Mouse (Mus musculus) kidney, embryonic 15.5 days (tissue): ENCODE results near the gene Cfap157. TPM values are rescaled to one million over a fixed set of nuclear protein-coding genes. Genes with fewer than 3 reads are reported as not detected.
A peak's percentile ranks its signal among the peaks of the same experiment; 100 is the strongest.

Source experiments
- ATAC-seq: fragments of 200-750 bp; cut with Nextera tagmentation; replicated peaks from 2 replicates; pipeline ENCODE4 v1.8.0; 2017; ENCODE audit warnings: moderate TSS enrichment; ENCODE audit not compliant: low FRiP score
- H3K27ac ChIP-seq: fragments of 300-500 bp; sonication (generic); 2 replicates; pipeline ENCODE4 v1.5.1; 2015; ENCODE audit warnings: mild to moderate bottlenecking, inconsistent platforms
- H3K27me3 ChIP-seq: fragments of 300-500 bp; sonication (generic); 2 replicates; pipeline ENCODE4 v1.6.1; 2015; ENCODE audit warnings: inconsistent platforms
- H3K36me3 ChIP-seq: fragments of 300-500 bp; sonication (generic); 2 replicates; pipeline ENCODE4 v1.6.1; 2015; ENCODE audit warnings: inconsistent platforms
- H3K4me1 ChIP-seq: fragments of 300-500 bp; sonication (generic); 2 replicates; pipeline ENCODE4 v1.6.1; 2015; ENCODE audit warnings: inconsistent platforms
- H3K4me2 ChIP-seq: fragments of 300-500 bp; sonication (generic); 2 replicates; pipeline ENCODE4 v1.6.1; 2015; ENCODE audit warnings: moderate library complexity, mild to moderate bottlenecking, inconsistent platforms
- H3K4me3 ChIP-seq: fragments of 300-500 bp; sonication (generic); replicated peaks from 2 replicates; pipeline ENCODE4 v1.5.1; 2015; ENCODE audit warnings: mild to moderate bottlenecking, inconsistent platforms
- H3K9ac ChIP-seq: fragments of 300-500 bp; sonication (generic); 2 replicates; pipeline ENCODE4 v1.6.1; 2015; ENCODE audit warnings: mild to moderate bottlenecking, inconsistent platforms
- H3K9me3 ChIP-seq: fragments of 300-500 bp; sonication (generic); replicated peaks from 2 replicates; pipeline ENCODE4 v1.6.1; 2016; ENCODE audit warnings: inconsistent platforms
- WGBS: fragments of 180-500 bp; shearing (Covaris S2); methylation state at CpG from one replicate; pipeline ENCODE4 v1.1.7; 2015; ENCODE audit warnings: mixed read lengths; 5-methylcytosine and 5-hydroxymethylcytosine counted together
- polyA plus RNA-seq: library from polyadenylated mRNA; unstranded; fragments of >200 nt; fragmentation: Nextera tagmentation; extraction: Ambion mirVana; gene quantifications from 2 replicates; pipeline ENCODE4 v1.2.1, GENCODE M21; 2015

Cfap157 gene
- polyA plus RNA-seq, 1 experiment from 2014 or later, result 0.64 TPM

DNA sequence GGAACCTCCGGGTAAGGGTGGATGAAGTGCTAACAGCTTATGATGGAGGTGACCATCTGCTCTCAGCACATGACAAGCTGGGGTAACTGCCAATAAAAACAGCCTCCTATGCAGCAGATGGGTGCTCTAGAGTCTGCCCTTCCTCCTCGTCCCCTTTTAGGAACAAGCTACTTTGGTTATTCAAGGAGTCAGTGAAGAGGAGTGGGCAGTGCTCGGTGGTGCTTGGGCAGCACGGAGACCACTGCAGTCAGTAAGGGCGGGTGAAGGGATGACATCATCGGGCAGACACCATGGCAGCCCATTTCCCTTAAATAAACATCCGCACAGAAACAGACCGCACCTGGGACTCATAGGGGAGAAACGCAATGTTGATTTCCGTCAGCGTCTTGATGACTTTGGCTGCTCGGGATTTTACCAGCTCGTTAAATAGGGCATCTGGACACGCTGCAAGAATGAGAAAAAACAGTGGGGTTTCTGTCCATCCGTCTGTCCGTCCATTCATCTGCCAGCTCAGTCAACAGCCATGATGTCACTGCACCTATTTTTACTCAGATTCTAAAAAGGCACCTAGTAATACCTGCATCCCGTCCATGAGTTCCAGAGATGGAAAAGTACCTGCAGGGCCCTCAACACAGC, 32.8 kb upstream of the Cfap157 start:
- H3K4me1 ChIP-seq, result no peaks in the 10 kb centered on the region; the same call in 1 of the 2 replicates
- no peak overlapping the region for H3K27ac ChIP-seq
- H3K4me3 ChIP-seq, result no peak overlapping the region
- 60% methylated on average over 17 of the region's 17 CpGs for WGBS
- H3K9ac ChIP-seq, result no peak overlapping the region
- H3K4me2 ChIP-seq, result no peak overlapping the region
- H3K27me3 ChIP-seq, result no peaks in the 10 kb centered on the region
- peaks cover 11% of the 10 kb centered on the region; the same call in 1 of the 2 replicates for H3K36me3 ChIP-seq
- no peak for ATAC-seq
- no peaks in the 10 kb centered on the region for H3K9me3 ChIP-seq

DNA sequence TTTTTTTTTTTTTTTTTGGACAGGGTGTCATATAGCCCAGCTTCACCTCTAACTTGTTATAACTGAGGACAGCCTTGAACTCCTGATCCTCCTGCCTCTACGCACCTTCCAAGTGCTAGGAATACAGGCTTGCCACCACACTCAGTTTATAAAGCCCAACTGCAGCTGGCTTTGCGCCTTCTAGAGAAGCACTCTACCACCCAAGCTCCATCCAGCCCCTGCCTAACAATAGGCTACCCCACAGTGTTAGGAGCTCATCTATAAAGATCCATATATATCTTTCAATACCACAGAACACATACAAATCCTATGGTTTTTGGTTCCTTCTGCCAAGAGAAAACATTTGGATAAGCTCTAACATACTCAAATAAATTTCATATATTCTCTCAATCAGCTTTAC, 32.3 kb upstream of the Cfap157 start:
- WGBS, result 88% methylated on average over 2 of the region's 2 CpGs
- H3K4me3 ChIP-seq, result no peak overlapping the region
- no peak for ATAC-seq
- peaks cover 11% of the 10 kb centered on the region; the same call in 1 of the 2 replicates for H3K36me3 ChIP-seq
- no peak overlapping the region for H3K9ac ChIP-seq
- peaks cover 3% of the 10 kb centered on the region; the same call in 1 of the 2 replicates for H3K4me1 ChIP-seq
- no peaks in the 10 kb centered on the region for H3K27me3 ChIP-seq
- no peaks in the 10 kb centered on the region for H3K9me3 ChIP-seq
- no peak overlapping the region for H3K4me2 ChIP-seq
- no peak overlapping the region for H3K27ac ChIP-seq

DNA sequence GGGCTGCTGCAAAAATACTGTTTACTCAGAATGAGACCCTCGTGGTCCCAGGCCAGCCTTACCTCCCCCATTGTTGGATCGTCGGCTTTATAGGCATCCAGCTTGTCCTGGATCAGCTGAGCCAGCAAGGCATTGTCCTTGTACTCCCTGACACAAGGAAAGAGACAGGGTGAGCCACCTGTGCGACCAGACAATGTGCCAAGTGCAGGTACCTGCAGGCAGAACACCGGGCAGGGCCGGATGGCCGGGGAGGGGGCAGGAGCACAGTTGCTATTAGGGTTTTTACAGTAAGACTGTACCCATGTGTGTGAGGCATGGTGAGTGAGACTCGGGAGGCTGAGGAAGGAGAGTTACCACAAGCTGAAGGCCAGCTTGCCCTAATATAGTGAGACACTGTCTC, 27.7 kb upstream of the Cfap157 start:
- no peak overlapping the region for H3K27ac ChIP-seq
- H3K4me1 ChIP-seq, result peaks cover 7% of the 10 kb centered on the region; the same call in 1 of the 2 replicates
- H3K4me2 ChIP-seq, result no peak overlapping the region
- 79% methylated on average over 8 of the region's 8 CpGs for WGBS
- peaks cover 38% of the 10 kb centered on the region for H3K36me3 ChIP-seq
- H3K9ac ChIP-seq, result no peak overlapping the region
- no peaks in the 10 kb centered on the region for H3K9me3 ChIP-seq
- no peaks in the 10 kb centered on the region for H3K27me3 ChIP-seq
- no peak for ATAC-seq
- H3K4me3 ChIP-seq, result no peak overlapping the region

DNA sequence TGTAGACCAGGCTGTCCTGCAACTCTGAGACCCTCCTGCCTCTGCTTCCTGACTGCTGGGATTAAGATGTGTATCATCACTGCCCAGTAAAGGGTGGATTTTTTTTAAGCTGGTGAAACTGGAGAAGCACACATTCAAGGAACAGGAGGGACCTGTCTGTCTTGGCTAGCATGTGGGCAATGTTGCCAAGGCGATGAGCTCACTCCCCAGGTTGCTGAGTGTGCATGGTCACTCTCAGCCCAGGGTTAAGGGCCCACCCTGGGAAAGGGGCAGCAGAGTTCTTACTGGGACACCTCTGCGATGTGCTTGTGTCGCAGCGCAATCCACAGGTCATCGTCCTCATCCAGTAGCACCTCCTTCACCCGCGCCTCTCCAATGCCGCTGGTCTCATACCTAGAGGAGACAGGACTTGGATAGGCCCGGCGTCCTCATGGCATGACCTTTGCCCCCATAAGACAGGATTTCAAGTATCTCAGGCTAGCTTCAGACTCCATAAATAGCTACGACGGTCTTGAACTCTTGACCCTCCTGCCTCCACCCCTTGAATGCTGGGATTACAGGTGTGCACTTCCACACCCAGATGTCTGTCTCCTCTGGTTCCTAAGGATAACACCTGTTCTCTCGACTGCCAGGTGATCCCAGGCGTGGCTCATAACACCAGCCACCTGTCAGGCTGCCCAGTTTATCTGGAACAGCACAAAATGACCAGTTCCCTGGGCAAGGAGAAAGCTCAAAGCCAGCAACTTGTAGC, 24.8 kb upstream of the Cfap157 start:
- Histone ChIP-seq H3K36me3 (peaks cover 39% of the 10 kb centered on the region), H3K9ac (no peak overlapping the region), H3K27me3 (no peaks in the 10 kb centered on the region), H3K4me1 (0 out of 2 replicates have a peak, but pooled peaks cover 7% of the 10 kb centered on the region), H3K27ac (no peak overlapping the region), H3K4me3 (no peak overlapping the region), H3K9me3 (no peaks in the 10 kb centered on the region), H3K4me2 (no peak overlapping the region)
- WGBS, result 86% methylated on average over 14 of the region's 14 CpGs
- 0 out of 2 replicates have a peak, but pooled peaks have one; percentile 18 for ATAC-seq

DNA sequence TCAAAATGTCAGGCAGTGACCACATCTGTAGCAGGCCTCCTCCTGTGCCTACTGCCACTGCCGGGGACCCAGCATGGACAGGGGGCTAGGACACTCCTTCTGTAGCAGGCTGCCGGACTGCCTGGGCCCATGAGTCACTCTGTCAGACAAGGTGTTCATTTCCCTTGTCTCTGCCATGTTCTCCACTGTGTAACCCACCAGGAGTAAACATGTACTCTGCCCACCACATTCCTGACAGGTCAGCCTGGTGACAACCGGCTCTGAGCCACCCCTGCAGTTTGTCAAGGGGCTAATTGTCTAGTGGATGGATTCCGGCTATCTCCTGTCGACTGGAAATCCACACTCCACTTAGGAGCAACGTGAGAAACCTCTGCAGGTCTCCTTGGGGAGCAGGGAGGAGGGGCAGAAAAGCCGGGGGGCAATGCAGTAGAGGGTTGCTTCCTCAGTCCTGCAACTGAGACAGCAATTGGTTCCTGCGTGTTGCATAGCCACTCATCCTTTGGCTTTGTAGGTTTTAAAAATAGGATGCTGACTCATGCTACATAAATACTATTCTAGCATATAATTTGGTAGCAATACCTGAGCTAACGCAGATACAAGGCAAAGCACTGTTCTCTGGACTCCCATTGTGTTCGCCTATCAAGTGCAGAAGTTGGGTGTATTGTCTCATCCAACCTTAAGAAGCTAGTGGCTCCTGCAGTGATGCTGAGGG, 14.2 kb upstream of the Cfap157 start:
- Histone ChIP-seq H3K27ac (no peak overlapping the region), H3K4me2 (no peak overlapping the region), H3K9ac (no peak overlapping the region), H3K9me3 (no peaks in the 10 kb centered on the region), H3K4me1 (no peaks in the 10 kb centered on the region), H3K36me3 (peaks cover 60% of the 10 kb centered on the region), H3K27me3 (no peaks in the 10 kb centered on the region), H3K4me3 (no peak overlapping the region)
- ATAC-seq, result no peak
- 55% methylated on average over 10 of the region's 10 CpGs for WGBS

DNA sequence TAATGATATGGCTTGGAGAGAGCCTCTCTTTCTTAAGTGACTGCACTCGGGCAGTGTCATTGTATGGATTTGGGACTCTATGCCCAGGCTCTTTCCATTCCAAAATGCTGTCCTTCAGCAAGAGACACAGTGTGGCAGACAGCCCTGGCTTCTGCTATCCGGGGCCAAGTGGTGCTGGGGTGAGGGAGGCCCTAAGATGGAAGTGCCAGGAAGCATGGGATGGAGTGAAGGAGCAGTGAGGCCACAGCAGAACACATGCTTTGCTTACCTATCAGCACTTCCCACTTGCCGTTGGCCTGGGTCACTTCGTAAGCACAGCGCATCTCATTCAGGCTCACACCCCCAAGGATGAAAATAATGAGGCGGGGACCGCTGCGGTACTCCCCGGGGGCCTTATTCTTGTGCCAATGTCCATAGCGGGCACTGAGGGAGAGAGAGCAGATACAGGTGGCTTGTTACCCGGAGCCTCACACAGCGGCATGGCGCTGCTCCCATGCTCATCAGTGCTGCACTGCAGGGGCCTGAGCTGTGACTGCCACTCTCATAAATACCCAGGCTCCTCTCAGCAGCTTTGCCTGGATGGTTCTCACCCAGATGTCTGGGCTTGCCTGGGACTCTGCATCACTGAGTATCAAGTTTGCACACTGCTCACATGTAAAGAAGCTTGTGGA, 11.7 kb upstream of the Cfap157 start:
- Histone ChIP-seq H3K9ac (no peak overlapping the region), H3K9me3 (no peaks in the 10 kb centered on the region), H3K36me3 (peaks cover 43% of the 10 kb centered on the region), H3K4me1 (no peaks in the 10 kb centered on the region), H3K4me2 (no peak overlapping the region), H3K4me3 (no peak overlapping the region), H3K27me3 (no peaks in the 10 kb centered on the region), H3K27ac (no peak overlapping the region)
- WGBS, result 86% methylated on average over 13 of the region's 13 CpGs
- no peak for ATAC-seq

DNA sequence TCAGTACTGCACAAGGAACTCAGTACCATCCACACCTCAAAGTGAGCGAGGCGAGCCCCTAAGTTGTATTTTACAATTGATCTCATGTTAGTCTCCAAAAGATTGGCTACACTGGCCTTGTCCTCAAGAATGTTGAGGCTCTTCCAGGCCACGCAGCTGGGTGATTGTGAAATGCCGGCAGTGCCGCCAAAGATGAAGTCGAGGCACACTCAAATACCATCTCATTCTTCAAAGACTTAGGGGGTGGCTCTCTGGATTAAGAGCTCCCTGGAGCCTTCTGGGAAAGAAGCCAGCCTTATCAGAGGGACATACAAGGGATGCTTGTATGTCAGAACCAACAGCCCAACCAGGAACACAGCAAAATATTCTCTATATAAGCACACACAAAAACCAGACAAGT, 7.1 kb upstream of the Cfap157 start:
- ATAC-seq, result no peak

DNA sequence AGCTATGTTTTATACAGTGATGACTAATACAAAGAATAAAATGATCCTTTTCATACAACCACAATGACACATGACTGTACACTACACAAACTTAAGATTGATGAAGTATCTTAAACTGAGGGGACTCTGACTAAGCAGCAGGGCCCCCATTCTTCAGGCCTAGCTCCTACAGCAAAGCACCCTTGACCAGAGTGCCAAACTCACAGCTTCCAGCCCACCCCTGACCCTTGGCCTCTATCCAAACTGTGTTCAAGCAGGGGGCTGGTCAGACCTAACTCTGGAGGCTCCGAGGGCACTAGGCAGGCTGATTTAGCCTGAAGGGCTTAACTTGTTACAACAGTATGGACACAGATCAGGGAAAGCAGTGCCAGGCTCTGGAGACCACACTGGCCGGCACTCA, 4.4 kb upstream of the Cfap157 start:
- no peaks in the 10 kb centered on the region; the same call in 1 of the 2 replicates for H3K36me3 ChIP-seq
- no peak overlapping the region for H3K27ac ChIP-seq
- no peak overlapping the region for H3K4me2 ChIP-seq
- H3K9me3 ChIP-seq, result no peaks in the 10 kb centered on the region
- no peaks in the 10 kb centered on the region for H3K27me3 ChIP-seq
- H3K4me3 ChIP-seq, result no peak overlapping the region
- no peak overlapping the region for H3K9ac ChIP-seq
- WGBS, result 60% methylated on average over 2 of the region's 2 CpGs
- 0 out of 2 replicates have a peak, but pooled peaks cover 4% of the 10 kb centered on the region for H3K4me1 ChIP-seq
- ATAC-seq, result no peak

More for the DNA sequence above, 7.1 kb upstream of the Cfap157 start:
- Histone ChIP-seq H3K9ac (no peak overlapping the region), H3K4me1 (no peaks in the 10 kb centered on the region), H3K4me3 (no peak overlapping the region), H3K9me3 (no peaks in the 10 kb centered on the region), H3K36me3 (peaks cover 18% of the 10 kb centered on the region), H3K27ac (no peak overlapping the region), H3K4me2 (no peak overlapping the region), H3K27me3 (no peaks in the 10 kb centered on the region)
- WGBS, result 81% methylated on average over 6 of the region's 6 CpGs

DNA sequence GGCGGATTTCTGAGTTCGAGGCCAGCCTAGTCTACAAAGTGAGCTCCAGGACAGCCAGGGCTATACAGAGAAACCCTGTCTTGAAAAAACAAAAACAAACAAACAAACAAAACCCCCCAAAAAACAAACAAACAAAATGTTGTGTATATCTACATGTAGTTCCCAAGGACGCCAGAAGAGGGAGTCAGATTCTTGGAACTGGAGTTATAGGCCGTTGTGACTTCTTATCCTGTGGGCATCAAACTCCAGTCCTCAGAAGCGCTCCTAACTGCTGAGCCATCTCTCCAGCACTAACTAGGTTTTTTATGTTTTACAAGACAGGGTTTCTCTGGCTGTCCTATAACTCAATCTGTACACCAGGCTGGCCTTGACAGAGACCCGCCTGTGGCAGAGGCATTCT, 2.9 kb upstream of the Cfap157 start:
- Histone ChIP-seq H3K4me3 (no peak overlapping the region), H3K27me3 (no peaks in the 10 kb centered on the region), H3K36me3 (no peaks in the 10 kb centered on the region; the same call in 1 of the 2 replicates), H3K4me2 (no peak overlapping the region), H3K4me1 (0 out of 2 replicates have a peak, but pooled peaks cover 4% of the 10 kb centered on the region), H3K9ac (no peak overlapping the region), H3K27ac (no peak overlapping the region), H3K9me3 (no peaks in the 10 kb centered on the region)
- WGBS, result 60% methylated on average over 6 of the region's 6 CpGs
- no peak for ATAC-seq

DNA sequence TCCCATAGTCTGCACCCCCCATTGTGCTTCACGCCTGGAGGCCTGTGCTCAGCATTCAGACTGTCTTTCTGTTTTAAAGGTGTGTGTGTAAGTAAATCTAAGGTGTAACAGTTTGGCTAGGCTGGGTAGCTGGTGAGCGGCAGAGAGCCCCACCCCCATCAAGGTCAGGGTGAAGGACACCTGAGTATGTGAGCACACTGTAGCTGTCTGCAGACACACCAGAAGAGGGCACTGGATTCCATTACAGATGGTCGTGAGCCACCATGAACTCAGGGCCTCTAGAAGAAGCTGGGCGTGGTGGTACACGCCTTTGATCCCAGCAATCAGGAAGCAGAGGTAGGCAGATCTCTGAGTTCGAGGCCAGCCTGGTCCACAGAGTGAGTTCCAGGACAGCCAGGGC, 2.5 kb downstream of the Cfap157 start:
- H3K27me3 ChIP-seq, result no peaks in the 10 kb centered on the region
- H3K4me3 ChIP-seq, result no peak overlapping the region
- H3K27ac ChIP-seq, result no peak overlapping the region
- H3K4me2 ChIP-seq, result no peak overlapping the region
- H3K9ac ChIP-seq, result no peak overlapping the region
- H3K9me3 ChIP-seq, result no peaks in the 10 kb centered on the region
- ATAC-seq, result no peak
- no peaks in the 10 kb centered on the region for H3K36me3 ChIP-seq
- WGBS, result 76% methylated on average over 6 of the region's 6 CpGs
- H3K4me1 ChIP-seq, result 0 out of 2 replicates have a peak, but pooled peaks cover 4% of the 10 kb centered on the region

DNA sequence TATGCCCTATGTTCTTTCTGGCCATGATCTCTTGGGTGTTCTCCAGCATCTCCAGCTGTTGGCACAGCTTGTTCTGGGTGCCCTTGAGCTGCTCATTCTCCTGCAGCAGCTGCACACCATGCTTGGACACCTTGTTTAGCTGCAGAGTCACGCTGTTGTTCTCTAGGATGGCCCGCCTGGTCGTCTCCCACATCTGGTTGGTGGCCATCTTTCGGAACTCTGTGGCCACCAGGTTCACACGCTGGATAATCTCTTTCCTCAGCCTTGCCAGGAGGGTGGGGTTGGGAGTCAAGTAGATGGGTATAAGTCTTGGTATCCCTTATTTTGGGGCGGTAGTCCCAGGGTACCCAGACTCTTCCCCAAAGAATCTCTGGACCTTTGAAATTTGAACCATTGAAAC, 4.5 kb downstream of the Cfap157 start:
- no peaks in the 10 kb centered on the region for H3K9me3 ChIP-seq
- 95% methylated on average over 6 of the region's 6 CpGs for WGBS
- H3K4me3 ChIP-seq, result no peak overlapping the region
- H3K9ac ChIP-seq, result no peak overlapping the region
- no peaks in the 10 kb centered on the region for H3K27me3 ChIP-seq
- no peak for ATAC-seq
- H3K4me2 ChIP-seq, result no peak overlapping the region
- peaks cover 15% of the 10 kb centered on the region for H3K4me1 ChIP-seq
- no peak overlapping the region for H3K27ac ChIP-seq
- no peaks in the 10 kb centered on the region for H3K36me3 ChIP-seq
